Mouse (Mus musculus): Measurements from ENCODE around the gene Gm8439. TPM values are rescaled to one million over a fixed set of nuclear protein-coding genes. Genes with fewer than 3 reads are reported as not detected.
"Not testable (repeated sequence)": the region's sequence is repeated elsewhere in the genome, so short reads cannot be mapped to it uniquely, and the experiment has no call there.

The Gm8439 gene
- polyA plus RNA-seq, 1 experiment, result not detected

GRCm38 (mm10) chr4:120571691-120572090 is 16.9 kb upstream of the Gm8439 start:
- H3K4me1 ChIP-seq (ENCODE audit: control insufficient read depth, insufficient read depth, low read length), result peaks cover 6% of the 10 kb centered on the region
- H3K4me3 ChIP-seq (ENCODE audit: insufficient read depth, low read length), result no peak overlapping the region
- peak overlapping the region; percentile 91 for H3K27ac ChIP-seq (ENCODE audit: insufficient read depth, low read length)
- TF ChIP-seq CTCF (IDR thresholded peaks at IDR 0.05; ENCODE audit: borderline replicate concordance, insufficient read depth, low read length), result no peak
- no peak for TF ChIP-seq POLR2A (IDR thresholded peaks at IDR 0.05; ENCODE audit: low read depth, low read length)

GRCm38 (mm10) chr4:120580894-120581293 is 7.7 kb upstream of the Gm8439 start:
- Histone ChIP-seq H3K27ac (ENCODE audit: insufficient read depth, low read length) (no peak overlapping the region), H3K4me1 (ENCODE audit: control insufficient read depth, insufficient read depth, low read length) (no peaks in the 10 kb centered on the region), H3K4me3 (ENCODE audit: insufficient read depth, low read length) (no peak overlapping the region)
- TF ChIP-seq CTCF (IDR thresholded peaks at IDR 0.05; ENCODE audit: borderline replicate concordance, insufficient read depth, low read length), result no peak
- no peak for TF ChIP-seq POLR2A (IDR thresholded peaks at IDR 0.05; ENCODE audit: low read depth, low read length)

- TF ChIP-seq CTCF (IDR thresholded peaks at IDR 0.05; ENCODE audit: borderline replicate concordance, insufficient read depth, low read length) (no peak), POLR2A (IDR thresholded peaks at IDR 0.05; ENCODE audit: low read depth, low read length) (no peak)
- H3K4me1 ChIP-seq (ENCODE audit: control insufficient read depth, insufficient read depth, low read length), result no peaks in the 10 kb centered on the region
- no peak overlapping the region for H3K4me3 ChIP-seq (ENCODE audit: insufficient read depth, low read length)
- no peak overlapping the region for H3K27ac ChIP-seq (ENCODE audit: insufficient read depth, low read length)
These were observed 6.8 kb upstream of the Gm8439 start for GRCm38 (mm10) chr4:120581711-120582110.

- H3K4me1 ChIP-seq (ENCODE audit: control insufficient read depth, insufficient read depth, low read length), result no peaks in the 10 kb centered on the region
- no peak overlapping the region for H3K4me3 ChIP-seq (ENCODE audit: insufficient read depth, low read length)
- no peak overlapping the region for H3K27ac ChIP-seq (ENCODE audit: insufficient read depth, low read length)
- TF ChIP-seq POLR2A (IDR thresholded peaks at IDR 0.05; ENCODE audit: low read depth, low read length) (no peak), CTCF (IDR thresholded peaks at IDR 0.05; ENCODE audit: borderline replicate concordance, insufficient read depth, low read length) (no peak)
These were observed 1.6 kb upstream of the Gm8439 start for GRCm38 (mm10) chr4:120586986-120587385.

GRCm38 (mm10) chr4:120589070-120589469 is 525 bp downstream of the Gm8439 start:
- TF ChIP-seq POLR2A (IDR thresholded peaks at IDR 0.05; ENCODE audit: low read depth, low read length), result no peak
- no peak overlapping the region for H3K27ac ChIP-seq (ENCODE audit: insufficient read depth, low read length)
- no peak overlapping the region for H3K4me3 ChIP-seq (ENCODE audit: insufficient read depth, low read length)
- no peaks in the 10 kb centered on the region for H3K4me1 ChIP-seq (ENCODE audit: control insufficient read depth, insufficient read depth, low read length)

- no peaks in the 10 kb centered on the region; the same call in 1 of the 2 replicates for H3K4me1 ChIP-seq (ENCODE audit: control insufficient read depth, insufficient read depth, low read length)
- H3K4me3 ChIP-seq (ENCODE audit: insufficient read depth, low read length), result no peak overlapping the region
- no peak overlapping the region for H3K27ac ChIP-seq (ENCODE audit: insufficient read depth, low read length)
- TF ChIP-seq POLR2A (IDR thresholded peaks at IDR 0.05; ENCODE audit: low read depth, low read length) (no peak), CTCF (IDR thresholded peaks at IDR 0.05; ENCODE audit: borderline replicate concordance, insufficient read depth, low read length) (peak; percentile 85)
These were observed 1.4 kb downstream of the Gm8439 start for GRCm38 (mm10) chr4:120589815-120590422.

- no peaks in the 10 kb centered on the region; the same call in 1 of the 2 replicates for H3K4me1 ChIP-seq (ENCODE audit: control insufficient read depth, insufficient read depth, low read length)
- H3K4me3 ChIP-seq (ENCODE audit: insufficient read depth, low read length), result no peak overlapping the region
- no peak for TF ChIP-seq CTCF (IDR thresholded peaks at IDR 0.05; ENCODE audit: borderline replicate concordance, insufficient read depth, low read length)
- no peak overlapping the region for H3K27ac ChIP-seq (ENCODE audit: insufficient read depth, low read length)
These were observed 2.4 kb downstream of the Gm8439 start for GRCm38 (mm10) chr4:120590973-120591372.

- not testable (repeated sequence) for H3K4me3 ChIP-seq (ENCODE audit: insufficient read depth, low read length); H3K27ac ChIP-seq (ENCODE audit: insufficient read depth, low read length); H3K4me1 ChIP-seq (ENCODE audit: control insufficient read depth, insufficient read depth, low read length)
These were observed 7.7 kb downstream of the Gm8439 start for GRCm38 (mm10) chr4:120596210-120596609.

GRCm38 (mm10) chr4:120598922-120599321 is 10.4 kb downstream of the Gm8439 start:
- Histone ChIP-seq H3K4me3 (ENCODE audit: insufficient read depth, low read length) (no peak overlapping the region), H3K4me1 (ENCODE audit: control insufficient read depth, insufficient read depth, low read length) (no peaks in the 10 kb centered on the region; the same call in 1 of the 2 replicates), H3K27ac (ENCODE audit: insufficient read depth, low read length) (no peak overlapping the region)
- TF ChIP-seq CTCF (IDR thresholded peaks at IDR 0.05; ENCODE audit: borderline replicate concordance, insufficient read depth, low read length), result no peak
- no peak for TF ChIP-seq POLR2A (IDR thresholded peaks at IDR 0.05; ENCODE audit: low read depth, low read length)

- Histone ChIP-seq H3K4me3 (ENCODE audit: insufficient read depth, low read length) (no peak overlapping the region), H3K27ac (ENCODE audit: insufficient read depth, low read length) (no peak overlapping the region), H3K4me1 (ENCODE audit: control insufficient read depth, insufficient read depth, low read length) (no peaks in the 10 kb centered on the region)
- TF ChIP-seq CTCF (IDR thresholded peaks at IDR 0.05; ENCODE audit: borderline replicate concordance, insufficient read depth, low read length) (no peak), POLR2A (IDR thresholded peaks at IDR 0.05; ENCODE audit: low read depth, low read length) (no peak)
These were observed 13.2 kb downstream of the Gm8439 start for GRCm38 (mm10) chr4:120601774-120602173.

GRCm38 (mm10) chr4:120602669-120603068 is 14.1 kb downstream of the Gm8439 start:
- H3K4me1 ChIP-seq (ENCODE audit: control insufficient read depth, insufficient read depth, low read length), result no peaks in the 10 kb centered on the region
- TF ChIP-seq POLR2A (IDR thresholded peaks at IDR 0.05; ENCODE audit: low read depth, low read length) (no peak), CTCF (IDR thresholded peaks at IDR 0.05; ENCODE audit: borderline replicate concordance, insufficient read depth, low read length) (no peak)
- no peak overlapping the region for H3K27ac ChIP-seq (ENCODE audit: insufficient read depth, low read length)
- no peak overlapping the region for H3K4me3 ChIP-seq (ENCODE audit: insufficient read depth, low read length)
